Mouse (Mus musculus): ENCODE measurements at regions not wholly inside any gene's neighbourhood (a gene's known extent, or its start where the extent isn't known, plus 50 kb on each side); places are given as distances from the start of the nearest gene placed in this dataset.

DNA sequence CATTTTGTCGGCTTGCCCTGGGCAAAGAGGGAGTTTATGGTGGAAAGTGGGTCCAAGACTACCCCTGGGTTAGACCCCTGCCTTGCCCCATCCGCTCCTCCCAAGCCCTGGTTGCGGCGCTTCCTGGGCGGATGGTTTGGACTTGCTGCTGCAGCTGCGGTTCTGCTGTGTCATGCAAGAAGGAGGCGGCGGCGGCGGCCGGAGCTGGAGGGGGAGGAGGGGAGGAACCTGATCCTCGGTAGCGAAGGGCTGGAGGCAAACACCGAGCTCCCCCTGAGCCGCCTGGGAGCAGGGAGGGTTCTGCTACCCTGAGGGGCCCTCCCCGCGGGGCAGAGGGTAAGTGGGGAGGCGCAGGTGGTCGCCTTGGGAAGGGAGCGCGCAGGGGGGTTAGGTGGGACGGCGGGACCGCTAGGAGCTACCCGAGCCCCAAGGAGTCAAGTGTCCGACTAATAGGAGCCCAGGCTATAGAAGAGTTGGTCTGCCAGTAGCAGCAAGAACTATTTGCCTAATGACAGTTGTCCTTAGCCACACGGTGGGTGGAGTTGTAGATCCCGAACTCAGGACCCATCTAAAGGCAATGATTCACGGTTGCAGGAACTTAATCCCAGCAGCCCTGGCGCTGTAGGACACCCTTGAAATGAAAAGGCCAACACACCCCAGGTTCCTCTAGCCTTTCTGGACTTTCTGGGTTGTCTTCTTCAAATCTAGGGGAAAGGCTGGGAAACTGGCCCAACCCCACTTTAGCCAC lies 178.2 kb upstream of the Mkln1 start:
- DNase-seq = peak; percentile 75

DNA sequence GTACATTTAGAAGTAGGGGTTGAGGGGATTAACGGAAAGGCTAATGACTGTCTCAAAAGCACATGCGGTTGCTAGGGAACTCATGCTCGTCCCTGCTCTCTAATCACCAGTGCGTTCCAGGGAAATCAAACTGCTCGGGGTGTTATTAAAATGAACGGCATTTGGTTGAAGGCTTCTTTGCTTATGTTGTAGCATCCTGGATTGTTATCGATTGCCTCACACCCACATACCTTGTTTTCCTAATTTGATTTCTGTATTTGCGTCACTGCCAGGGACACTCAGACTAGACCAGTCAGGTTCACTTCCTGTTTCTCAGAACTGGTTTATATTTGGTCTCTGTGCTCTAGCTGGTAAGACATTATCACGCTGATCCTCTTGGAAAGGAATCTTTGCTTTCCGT lies 177.0 kb upstream of the Mkln1 start:
- no peak for DNase-seq

DNA sequence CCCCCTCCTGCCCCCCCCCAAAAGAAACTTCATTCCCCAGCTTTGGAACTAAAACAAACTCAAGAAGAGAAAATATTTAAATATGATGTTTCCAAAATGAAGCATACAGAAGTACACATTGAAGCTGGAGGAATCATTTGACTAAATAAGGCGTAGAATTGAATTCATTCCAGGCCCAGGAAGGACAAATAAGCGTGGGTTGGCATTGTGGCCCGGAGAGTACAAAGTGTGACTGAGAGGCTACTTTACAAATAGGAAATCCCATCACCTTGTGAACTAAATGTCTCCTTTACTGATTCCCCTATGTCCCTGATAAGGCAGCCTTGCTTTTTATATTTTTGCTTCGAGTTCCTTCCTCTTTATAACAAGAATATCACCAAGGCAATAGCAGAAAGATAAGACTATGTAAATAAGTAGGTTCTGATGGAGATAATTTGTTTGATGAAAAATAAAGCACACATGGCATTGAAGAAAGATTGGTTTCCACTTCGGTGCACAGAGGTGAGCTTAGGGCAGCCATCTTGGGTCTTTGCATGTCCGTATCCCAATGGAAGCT lies 176.4 kb upstream of the Mkln1 start:
- no peak for DNase-seq

DNA sequence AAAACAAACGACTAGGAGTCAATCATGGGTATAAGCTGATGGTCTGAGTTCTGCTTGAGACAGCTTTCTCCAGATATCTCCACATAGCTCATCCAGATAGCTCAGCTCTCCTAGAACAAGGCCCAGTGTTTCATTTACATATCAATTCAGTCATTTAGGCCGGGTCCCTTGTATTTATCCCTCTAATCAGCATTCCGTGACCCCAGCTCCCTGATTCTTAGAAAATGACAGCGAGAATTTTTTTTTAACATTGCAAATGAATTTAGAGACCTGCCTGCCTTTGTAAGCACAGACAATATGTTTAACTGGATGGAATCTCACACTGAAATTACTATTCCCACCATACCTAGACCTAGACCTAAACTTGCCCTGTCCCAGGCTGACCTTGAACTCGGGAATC lies 171.1 kb upstream of the Mkln1 start:
- no peak for DNase-seq

DNA sequence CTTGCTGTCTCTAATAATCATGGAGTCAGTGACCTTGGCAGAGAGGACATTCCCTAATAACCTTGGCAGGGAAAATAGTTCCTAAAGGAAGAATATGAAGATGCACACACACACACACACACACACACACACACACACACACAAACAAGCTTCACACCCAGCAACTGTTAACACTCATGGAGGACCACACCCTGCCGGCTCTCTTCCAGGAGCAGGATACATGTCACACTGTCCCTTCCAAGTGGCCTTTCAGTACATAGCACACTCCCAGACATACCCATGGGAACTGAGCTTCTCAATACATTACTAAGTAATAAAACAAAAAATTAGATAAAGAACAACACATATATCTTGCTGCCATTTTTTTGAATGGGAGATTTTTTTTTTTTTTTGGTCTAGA lies 170.5 kb upstream of the Mkln1 start:
- no peak for DNase-seq

DNA sequence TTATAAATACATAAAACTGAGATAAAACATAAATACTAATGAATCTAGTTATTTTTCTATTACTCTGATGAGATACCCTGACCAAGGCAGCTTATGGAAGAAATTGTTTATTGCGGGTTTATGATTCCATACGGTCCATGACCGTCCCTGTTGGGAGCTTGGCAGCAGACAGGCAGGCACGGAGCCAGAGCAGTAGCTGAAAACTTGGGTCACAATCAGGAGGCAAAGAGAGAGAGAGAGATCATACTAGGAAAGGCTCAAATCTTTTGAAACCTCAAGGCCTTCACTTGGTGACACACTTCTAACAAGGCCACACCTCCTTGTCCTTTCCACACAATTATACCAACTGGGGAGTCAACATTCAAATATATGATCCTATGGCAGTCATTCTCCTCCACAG lies 166.7 kb upstream of the Mkln1 start:
- DNase-seq = no peak

DNA sequence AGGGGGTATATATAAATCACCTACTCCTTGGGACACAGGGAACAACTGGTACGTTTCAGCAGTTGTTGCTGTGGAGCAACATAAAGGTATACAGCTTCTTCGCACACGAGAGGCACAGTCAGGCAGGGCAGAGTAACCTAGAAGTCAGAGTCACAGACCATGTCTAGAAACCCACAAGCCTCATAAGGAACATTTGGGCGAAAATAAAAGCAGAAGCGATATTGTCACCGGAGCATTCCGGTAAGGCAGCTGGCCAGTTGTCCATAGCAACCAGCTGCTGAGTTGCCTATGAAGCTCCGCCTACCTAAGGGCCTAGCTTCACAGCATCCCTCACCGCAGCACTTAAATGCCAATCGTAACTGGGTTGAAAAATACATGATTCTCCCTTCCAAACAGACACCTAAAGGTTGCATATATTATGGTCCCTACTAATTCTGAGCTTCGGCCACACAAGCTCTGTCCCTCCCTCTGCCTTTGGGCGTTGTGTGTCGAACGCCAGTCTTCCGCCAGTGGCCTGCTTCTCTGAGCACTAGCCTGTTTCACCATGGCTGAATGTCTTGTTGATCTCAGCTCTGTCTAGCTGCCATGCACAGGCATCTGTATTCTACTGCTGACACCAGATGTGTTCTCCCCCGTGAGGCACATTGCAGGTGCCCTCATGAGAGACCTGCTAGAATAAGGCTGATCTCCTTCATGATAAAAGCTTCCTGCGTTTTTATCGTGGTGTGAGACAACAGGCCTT lies 165.1 kb upstream of the Mkln1 start:
- no peak for DNase-seq

DNA sequence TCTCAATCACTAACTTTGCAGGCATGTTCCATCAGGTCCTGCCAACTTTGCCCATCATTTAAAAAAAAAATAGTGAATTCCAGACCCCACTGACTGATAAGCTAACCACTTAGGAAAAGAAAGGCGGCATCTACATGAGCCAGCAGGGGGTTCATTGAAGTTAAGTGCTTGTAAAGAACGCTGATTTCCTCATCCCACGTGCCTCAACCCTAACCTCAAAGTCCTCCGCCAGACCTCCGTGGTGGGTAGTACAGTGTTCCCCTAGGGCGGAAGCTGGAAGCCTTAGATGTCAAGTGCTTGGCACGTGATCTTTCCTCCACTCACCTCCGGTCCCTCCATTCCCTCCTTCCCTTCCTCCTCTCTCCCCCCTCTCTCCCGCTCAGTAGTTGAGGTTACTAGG lies 158.5 kb upstream of the Mkln1 start:
- DNase-seq = no peak

DNA sequence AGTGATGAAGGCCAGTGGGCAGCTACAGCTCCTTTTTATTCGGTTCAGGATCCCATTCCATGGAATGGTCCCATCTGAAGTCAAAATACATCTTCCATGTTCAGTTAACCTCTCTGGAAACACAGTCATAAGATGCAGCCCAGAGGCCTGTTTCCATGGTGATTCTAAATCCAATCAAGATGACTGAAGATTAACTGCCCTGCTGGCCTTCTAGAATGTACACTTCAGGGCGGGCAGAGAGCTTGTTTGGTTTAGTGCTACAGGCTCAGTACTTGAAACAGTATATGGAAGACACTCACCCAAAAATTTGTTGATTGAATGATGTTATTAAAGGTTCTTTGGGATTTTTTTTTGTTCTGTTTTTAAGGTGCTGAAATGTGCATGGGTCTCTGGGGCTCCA lies 148.0 kb upstream of the Mkln1 start:
- no peak for DNase-seq

DNA sequence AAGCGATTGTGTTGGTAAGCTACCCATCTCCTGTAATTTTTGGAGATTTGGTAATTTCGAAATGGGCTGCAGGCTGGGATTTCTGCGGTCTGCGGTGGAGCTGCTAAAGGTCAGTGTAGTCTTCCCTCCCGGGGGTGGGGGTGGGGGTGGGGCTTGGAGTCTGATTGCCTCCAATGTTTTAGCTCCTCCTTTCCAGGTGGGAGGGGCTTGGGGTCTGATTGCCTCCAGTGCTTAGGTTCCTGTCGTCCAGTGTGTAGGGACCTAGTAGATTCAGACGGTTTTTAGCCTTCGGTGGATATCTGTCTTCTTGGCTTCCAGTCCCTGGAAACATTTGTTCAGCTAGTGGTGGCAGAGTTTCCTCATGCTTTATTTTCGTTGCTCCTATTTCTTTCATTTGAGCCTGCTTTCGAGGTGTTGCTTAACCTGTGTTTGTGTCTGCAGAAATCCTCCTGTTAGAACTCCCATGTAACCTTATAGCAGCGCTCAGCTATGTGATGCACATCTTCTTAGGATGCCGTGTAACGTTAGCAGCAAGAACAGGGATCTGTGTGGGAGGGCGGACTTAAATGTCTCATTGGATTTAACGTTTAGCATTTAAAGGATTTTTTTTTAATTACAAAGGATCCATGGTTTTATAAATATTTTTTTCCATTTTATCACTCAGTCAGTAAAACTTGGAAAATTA lies 145.1 kb upstream of the Mkln1 start:
- no peak for DNase-seq

DNA sequence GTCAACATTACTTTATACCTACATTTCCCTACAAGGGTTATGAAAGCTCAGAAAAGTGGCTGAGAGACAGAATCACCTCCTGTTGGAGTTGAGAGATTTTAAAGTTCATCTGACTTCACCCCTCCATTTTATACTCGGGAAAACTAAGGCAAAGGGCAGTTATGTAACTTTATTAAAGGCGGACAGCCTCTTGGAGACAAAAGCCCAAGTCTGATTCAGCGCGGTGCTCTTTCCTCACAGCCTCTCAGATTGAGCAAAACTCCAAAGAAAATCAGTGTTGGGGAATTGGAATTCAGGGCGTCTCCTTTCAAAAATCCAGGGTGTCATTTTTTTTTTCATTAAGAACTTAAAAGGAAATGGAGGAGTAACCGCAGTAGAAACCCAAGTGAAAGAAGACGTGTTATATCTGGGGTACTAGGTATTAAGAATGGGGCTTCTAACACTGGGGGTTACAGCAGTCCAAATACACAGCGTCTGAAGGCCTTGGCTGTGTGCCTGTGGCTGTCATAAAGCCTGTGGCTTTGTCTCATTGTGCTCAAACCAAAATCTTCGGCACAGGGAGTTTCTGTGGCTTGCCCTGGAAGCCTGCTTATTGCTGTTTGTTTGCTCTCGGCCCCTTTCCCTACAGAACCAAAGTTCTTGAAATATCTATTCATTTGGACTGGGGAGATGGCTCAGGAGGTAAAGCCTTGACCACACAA lies 137.7 kb upstream of the Mkln1 start:
- DNase-seq = no peak

DNA sequence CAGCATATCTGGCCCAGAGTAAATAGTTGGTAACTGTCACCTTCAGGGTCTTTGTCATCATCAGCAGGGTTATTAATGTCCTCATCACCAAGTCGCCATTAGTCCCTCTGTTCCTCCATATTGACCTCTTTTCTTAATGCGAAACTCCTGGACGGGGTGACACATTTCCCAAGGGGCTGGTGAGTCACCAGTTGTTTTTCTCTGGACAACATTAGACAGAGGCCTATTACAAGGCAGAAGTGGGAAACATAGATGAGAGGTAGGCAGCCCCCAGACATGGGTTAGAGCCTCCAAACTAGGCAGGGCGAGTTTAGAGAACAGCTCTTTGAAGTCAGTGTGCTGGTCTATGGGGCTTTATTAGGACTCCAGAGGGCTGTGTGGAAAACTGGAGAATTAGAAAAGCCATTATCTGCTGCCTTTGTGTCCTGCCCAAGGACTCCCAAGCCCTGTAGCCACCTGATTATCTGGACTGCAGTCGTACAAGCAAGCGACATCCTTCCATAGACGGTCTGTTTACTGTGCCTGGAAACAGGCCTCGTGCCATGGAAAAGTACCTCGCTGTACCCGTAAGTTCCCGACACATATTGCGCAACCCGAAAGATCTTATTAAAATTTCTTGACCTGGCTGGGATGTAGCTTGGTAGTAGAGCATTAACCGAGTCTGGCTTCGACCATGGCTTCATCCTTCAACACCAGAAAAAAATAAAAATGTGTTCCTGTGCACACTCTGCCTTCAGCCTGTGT lies 136.6 kb upstream of the Mkln1 start:
- DNase-seq = no peak

DNA sequence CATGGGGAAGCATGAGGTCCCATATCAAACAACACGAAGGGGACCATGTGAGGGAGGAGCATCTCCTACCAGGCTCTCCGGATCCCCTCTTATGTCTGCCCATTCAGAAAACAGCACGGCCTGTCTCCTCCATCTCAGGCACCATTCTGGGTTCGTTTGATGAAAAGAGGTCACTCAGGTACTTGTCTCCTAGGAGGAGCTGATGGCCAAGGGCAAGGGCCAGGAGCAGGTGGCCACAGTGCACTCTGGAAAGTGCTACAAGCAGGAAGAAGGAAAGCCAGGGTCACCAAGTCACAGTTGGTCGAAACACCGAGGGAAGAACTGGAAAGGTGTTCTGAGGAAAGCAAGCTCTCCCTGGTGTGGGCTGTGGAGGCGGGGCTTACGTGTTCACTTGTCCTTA lies 135.9 kb upstream of the Mkln1 start:
- no peak for DNase-seq

DNA sequence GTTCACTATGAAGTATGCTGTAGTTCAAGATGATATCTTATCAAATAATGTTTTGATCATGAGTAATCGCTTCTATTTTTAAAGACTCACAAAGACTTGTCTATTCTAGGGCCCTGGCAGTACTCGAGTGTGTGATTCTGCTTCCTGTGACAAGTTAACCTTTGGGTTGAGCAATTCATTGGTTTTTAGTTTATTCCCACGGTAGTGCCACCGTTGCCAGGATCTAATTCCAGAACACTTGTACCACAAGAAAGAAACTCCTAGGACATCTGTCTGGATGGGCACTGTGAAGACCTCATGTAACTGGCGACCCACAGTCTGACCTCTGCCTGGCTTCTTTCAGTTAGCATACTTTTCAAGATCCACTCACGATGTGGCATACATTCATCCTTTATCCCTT lies 134.7 kb upstream of the Mkln1 start:
- no peak for DNase-seq

DNA sequence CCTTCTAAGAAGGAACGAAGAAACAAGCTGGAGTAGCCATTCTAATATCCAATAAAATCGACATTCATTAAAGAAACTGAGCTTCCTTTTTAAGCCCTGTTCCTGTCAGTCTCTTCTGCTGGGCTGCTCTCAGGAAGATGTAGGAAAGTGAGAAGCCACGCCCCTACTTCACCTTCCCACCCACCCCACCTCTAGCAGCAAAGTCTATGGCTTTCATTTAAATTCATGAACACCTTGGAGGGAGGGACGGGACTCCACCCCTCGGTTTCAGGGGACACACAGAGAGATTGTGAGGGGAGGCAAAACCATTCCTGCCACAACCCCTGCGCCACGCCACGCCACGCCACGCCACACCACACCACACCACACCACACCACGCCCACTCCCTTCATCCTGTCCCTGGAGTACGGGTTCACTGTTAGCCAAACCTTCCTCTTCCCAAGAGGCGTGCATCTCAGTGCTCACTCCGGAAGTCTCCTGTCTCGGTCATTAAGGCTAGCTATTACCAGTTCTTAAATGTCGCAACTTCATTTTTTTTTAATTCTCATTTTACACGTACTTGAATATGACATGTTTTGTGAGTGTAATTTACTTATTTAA lies 132.0 kb upstream of the Mkln1 start:
- no peak for DNase-seq

DNA sequence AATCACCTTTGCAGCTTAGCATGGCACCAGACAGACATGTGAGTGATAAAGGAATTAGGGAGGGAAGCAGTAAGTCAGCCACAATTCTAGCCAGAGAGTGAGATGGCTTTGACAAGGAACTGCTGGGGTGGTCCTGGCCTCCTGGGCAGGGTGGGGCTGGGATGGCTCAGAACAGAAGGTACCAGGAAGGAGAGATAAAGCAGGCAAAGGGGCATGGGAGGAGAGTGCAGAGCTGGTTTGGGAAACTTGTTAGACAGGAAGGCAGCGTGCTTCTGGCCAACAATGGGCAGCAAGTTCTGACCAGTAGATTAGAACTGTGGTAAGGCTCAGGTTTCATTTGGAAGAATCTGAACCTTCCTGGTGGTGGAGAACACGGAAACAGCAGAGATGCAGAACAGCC lies 130.5 kb upstream of the Mkln1 start:
- DNase-seq = no peak

DNA sequence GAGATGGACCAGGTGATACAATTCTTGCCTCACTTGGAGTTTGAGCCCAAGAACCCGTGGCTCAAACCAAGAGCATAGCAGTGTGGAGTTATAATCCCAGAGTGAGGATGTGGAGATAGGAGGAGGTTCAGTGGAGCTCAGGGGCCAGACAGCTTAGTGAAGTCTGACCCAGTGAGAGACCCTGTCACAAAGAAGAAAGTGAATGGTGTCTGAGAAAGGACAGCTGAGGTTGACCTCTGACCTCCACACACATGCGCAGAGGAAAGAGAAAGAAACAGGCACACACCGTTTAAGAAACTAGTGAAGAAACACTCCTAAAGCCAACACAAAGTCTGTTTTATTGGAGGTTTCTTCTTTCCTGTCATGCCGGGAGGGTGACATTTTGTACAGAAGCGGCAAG lies 124.7 kb upstream of the Mkln1 start:
- no peak for DNase-seq

DNA sequence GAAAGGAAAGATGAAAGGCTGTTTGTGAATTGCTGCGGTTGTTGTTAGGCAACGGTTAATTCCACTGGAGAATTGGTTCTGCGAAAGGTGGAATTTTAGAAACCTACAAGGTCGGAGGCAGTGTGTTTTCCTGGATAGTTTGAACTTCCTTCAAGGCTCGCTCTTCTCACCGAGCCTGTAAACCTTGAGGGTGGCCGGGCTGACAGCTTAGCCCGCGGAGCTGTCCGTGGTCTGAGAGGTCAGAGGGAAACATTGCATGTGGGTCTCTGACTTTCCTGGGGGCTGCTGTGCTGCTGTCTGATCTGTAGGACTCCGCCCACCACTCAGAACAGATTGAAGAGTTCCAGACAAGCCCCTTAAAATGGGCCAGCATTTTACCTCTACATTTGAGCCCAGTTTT lies 124.3 kb upstream of the Mkln1 start:
- DNase-seq = no peak

DNA sequence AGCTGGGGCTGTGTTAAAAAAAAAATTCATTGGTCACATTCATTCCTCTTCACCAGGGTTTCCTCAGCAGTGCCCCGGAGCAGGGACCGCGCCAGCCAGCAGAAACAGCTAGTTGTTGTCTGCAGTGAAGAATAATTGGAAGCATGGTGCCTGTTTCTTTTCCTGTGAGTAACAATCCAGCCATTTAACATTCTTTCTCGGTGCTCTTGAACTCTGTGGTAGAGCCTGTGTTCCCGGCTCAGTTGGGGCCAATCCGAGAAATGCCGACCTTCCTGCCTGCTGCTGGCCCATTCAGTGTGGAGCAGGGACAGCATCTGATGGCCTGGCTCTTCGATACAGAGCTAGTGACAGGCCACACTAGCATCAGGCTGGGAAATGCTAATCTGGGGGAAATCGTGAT lies 120.7 kb upstream of the Mkln1 start:
- DNase-seq = no peak

DNA sequence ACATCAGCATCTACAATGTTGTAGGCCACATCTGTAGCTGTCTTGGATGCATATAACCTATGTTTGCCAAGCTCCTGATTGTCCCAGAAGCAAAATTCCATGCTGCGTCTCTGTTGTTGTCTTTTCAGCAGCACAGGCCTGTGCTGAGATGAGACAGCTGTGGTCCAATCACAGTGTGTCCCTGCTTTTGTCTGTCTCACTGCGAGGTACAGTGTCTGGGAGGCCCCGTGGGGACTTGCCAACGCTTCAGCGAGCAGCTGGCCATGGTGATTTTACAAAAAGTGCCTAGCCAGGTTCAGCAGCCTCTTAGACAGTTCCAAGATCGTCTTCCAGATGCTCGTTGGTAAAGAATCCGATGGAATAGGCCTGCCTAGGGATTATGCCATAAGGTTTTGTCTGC lies 114.6 kb upstream of the Mkln1 start:
- DNase-seq = no peak

DNA sequence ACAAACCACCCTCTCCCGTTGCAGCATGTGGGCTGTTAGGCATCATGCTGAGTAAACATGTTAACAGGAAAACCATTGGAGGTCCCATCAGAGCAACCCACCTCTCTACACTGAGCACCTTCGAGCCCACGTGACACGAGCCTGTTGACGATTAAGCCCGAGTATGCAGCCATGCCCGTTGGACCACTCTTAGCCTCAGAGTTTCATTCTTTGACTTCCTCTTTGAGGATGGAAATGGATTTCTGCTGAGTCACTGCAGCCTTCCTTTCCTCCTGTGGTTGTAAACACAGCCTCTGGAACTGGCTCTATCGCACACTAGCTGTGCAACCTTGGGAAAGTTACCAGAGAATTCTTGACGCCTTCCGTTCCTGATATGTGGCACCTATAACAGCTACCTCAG lies 114.1 kb upstream of the Mkln1 start:
- no peak for DNase-seq

DNA sequence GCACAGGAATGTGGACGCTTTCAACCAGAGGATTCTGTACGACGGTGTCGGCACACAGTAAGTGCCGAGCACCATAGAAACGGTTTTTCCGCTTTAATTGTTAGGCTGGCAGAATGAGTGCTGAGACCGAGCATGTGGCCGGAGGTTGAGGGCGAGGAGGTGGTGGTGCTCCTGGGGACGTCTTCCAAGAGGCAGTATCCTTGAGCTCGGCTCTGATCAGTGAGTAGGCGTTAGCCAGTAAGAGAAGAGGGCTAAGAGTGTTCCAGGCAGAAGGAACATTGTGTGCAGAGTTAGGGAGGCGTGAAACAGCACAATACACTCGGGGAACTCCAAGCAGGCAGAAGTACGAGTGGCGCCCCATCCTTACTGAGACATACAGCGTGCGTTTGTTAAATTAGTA lies 113.5 kb upstream of the Mkln1 start:
- DNase-seq = peak; percentile 56

Measured in cerebellum, adult 9-11 months (tissue).